Mouse (Mus musculus): ENCODE data around the gene Csnk1g2. TPM values are rescaled to one million over a fixed set of nuclear protein-coding genes. Genes with fewer than 3 reads are reported as not detected.

The Csnk1g2 gene
- polyA plus RNA-seq, 1 experiment = 218 TPM

DNA sequence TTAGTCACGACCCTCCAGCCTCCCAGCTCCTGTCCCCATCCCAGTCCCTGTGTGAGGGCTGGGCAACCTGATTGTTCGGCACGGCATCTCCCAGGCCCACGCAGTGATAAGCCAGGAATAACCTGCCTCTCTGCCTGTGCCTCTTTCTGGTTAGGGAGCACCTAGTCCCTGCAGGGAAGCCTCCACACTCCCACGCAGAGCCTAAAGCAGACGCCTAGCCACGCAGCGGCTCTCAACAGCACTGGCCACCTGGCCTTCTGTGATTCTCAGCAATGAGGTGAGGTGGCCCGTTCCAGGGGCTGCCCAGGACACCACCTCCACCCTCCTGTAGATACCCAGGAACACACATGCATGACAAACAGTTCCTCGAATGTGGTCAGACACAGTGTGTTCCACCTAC, 27.8 kb downstream of the Csnk1g2 start:
- peak overlapping the region; percentile 8 for H3K27ac ChIP-seq (ENCODE audit: insufficient read depth, low read length)
- peaks cover 43% of the 10 kb centered on the region for H3K4me1 ChIP-seq (ENCODE audit: control insufficient read depth, insufficient read depth, low read length)
- 27% methylated on average over 10 of the region's 10 CpGs for WGBS
- TF ChIP-seq POLR2A (IDR thresholded peaks at IDR 0.05; ENCODE audit: borderline replicate concordance, insufficient read depth, low read length) (no peak), CTCF (IDR thresholded peaks at IDR 0.05; ENCODE audit: borderline replicate concordance, insufficient read depth, low read depth, low read length) (no peak)
- no peak overlapping the region for H3K4me3 ChIP-seq (replicated peaks; ENCODE audit: insufficient read depth, low read depth, low read length)
- H3K27me3 ChIP-seq (ENCODE audit: control insufficient read depth, insufficient read depth, low read length) = no peaks in the 10 kb centered on the region
- DNase-seq = no peak

GRCm38 (mm10) chr10:80653156-80653720, 30.6 kb downstream of the Csnk1g2 start:
- Histone ChIP-seq H3K27ac (ENCODE audit: insufficient read depth, low read length) (0 out of 2 replicates have a peak overlapping the region, but pooled peaks have one; percentile 22), H3K4me3 (replicated peaks; ENCODE audit: insufficient read depth, low read depth, low read length) (no peak overlapping the region), H3K4me1 (ENCODE audit: control insufficient read depth, insufficient read depth, low read length) (peaks cover 43% of the 10 kb centered on the region), H3K27me3 (ENCODE audit: control insufficient read depth, insufficient read depth, low read length) (no peaks in the 10 kb centered on the region)
- no peak for DNase-seq
- 21% methylated on average over 6 of the region's 6 CpGs for whole genome bisulfite sequencing
- TF ChIP-seq POLR2A (IDR thresholded peaks at IDR 0.05; ENCODE audit: borderline replicate concordance, insufficient read depth, low read length) = no peak
- TF ChIP-seq CTCF (IDR thresholded peaks at IDR 0.05; ENCODE audit: borderline replicate concordance, insufficient read depth, low read depth, low read length) = no peak

GRCm38 (mm10) chr10:80654866-80655265, 32.2 kb downstream of the Csnk1g2 start:
- 8% methylated on average over 6 of the region's 6 CpGs for WGBS
- DNase-seq = no peak

DNA sequence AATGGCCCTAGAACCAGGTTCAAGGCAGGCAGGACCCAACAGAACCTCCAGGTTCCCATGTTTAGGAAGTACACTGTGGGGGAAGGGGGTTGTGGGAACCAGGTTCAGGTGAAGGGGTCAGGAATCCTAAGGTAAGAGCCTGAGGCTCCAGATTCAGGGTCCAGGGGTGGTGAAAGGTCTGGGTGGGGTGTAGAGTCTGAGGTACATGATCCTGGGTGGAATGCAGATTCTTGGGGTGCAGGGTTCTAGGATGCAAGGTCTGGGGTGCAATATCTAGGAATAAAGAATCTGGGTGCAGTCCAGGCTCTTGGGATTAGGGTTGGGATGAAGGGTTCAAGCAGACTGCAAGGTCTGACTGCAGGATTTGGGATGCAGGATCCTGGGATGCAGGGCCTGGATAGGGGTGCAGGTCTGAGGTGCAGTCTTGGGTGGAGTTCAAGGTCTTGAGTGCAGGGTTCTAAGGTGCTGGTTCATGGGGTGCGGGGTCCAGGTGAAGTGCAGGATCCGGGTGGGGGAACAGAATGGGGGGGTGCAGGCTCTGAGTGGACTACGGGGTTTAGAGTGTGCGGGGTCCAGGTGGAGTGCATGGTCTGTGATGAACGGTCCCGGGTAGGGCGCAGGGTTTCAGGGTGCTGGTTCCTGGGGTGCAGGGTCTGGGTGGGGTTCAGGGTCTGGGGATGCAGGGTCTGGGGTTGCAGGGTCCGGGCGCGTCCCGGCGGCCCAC, 32.9 kb downstream of the Csnk1g2 start:
- DNase-seq = peak in 1 of 2 experiments; percentile 25
- H3K4me1 ChIP-seq (ENCODE audit: control insufficient read depth, insufficient read depth, low read length) = peaks cover 25% of the 10 kb centered on the region
- WGBS = 2% methylated on average over 12 of the region's 12 CpGs
- H3K27ac ChIP-seq (ENCODE audit: insufficient read depth, low read length) = peak overlapping the region; percentile 31; the same call in 1 of the 2 replicates
- no peaks in the 10 kb centered on the region for H3K27me3 ChIP-seq (ENCODE audit: control insufficient read depth, insufficient read depth, low read length)
- TF ChIP-seq CTCF (IDR thresholded peaks at IDR 0.05; ENCODE audit: borderline replicate concordance, insufficient read depth, low read depth, low read length) (no peak), POLR2A (IDR thresholded peaks at IDR 0.05; ENCODE audit: borderline replicate concordance, insufficient read depth, low read length) (no peak)
- H3K4me3 ChIP-seq (replicated peaks; ENCODE audit: insufficient read depth, low read depth, low read length) = peak overlapping the region; percentile 58

More at GRCm38 (mm10) chr10:80654866-80655265, 32.2 kb downstream of the Csnk1g2 start:
- H3K4me3 ChIP-seq (replicated peaks; ENCODE audit: insufficient read depth, low read depth, low read length) = peak overlapping the region; percentile 2
- no peak overlapping the region for H3K27ac ChIP-seq (ENCODE audit: insufficient read depth, low read length)
- peaks cover 32% of the 10 kb centered on the region for H3K4me1 ChIP-seq (ENCODE audit: control insufficient read depth, insufficient read depth, low read length)
- TF ChIP-seq CTCF (IDR thresholded peaks at IDR 0.05; ENCODE audit: borderline replicate concordance, insufficient read depth, low read depth, low read length) (no peak), POLR2A (IDR thresholded peaks at IDR 0.05; ENCODE audit: borderline replicate concordance, insufficient read depth, low read length) (no peak)
- H3K27me3 ChIP-seq (ENCODE audit: control insufficient read depth, insufficient read depth, low read length) = no peaks in the 10 kb centered on the region

DNA sequence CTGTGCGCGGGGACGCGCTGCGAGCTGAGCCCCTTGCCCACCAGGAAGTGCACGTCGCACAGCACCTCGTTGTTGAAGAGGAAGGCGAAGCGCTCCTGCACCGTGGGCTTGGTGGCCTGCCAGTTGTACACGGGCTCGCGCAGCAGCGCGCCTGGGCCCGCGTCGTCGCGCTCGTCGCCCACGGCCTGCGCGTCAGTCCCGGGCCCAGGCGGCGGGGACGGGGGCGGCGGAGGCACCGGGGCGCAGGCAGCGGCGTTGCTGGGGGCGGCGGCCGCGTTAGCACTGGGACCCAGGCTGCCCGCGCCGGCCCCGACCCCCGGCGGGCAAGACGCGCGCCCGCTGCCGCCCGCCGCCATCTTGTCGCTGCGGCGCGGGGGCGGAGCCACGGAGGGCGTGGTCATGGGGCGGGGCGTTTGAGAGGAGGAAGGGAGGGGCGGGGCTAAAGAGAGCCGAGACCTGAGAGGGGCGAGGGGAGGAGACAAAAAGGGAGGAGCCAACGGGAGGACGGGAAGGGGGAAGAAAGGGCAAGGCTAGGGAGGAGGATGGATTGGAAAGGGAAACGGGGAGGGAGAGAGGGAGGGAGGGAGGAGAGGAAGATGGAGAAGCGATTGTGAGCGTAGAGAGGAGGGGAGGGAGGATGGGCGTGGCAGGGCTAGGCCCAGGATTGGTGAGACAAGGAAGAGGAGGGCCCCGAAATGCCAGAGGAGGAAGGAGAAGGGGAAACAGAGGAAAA, 33.7 kb downstream of the Csnk1g2 start:
- WGBS = 1% methylated on average over 68 of the region's 72 CpGs
- H3K27me3 ChIP-seq (ENCODE audit: control insufficient read depth, insufficient read depth, low read length) = no peaks in the 10 kb centered on the region
- DNase-seq = peak; percentile 95 to 97
- TF ChIP-seq CTCF (IDR thresholded peaks at IDR 0.05; ENCODE audit: borderline replicate concordance, insufficient read depth, low read depth, low read length) (no peak), POLR2A (IDR thresholded peaks at IDR 0.05; ENCODE audit: borderline replicate concordance, insufficient read depth, low read length) (peak; percentile 35; the same call in 1 of the 2 replicates)
- H3K4me1 ChIP-seq (ENCODE audit: control insufficient read depth, insufficient read depth, low read length) = peaks cover 19% of the 10 kb centered on the region
- peak overlapping the region; percentile 60 for H3K27ac ChIP-seq (ENCODE audit: insufficient read depth, low read length)
- peak overlapping the region; percentile 74 for H3K4me3 ChIP-seq (replicated peaks; ENCODE audit: insufficient read depth, low read depth, low read length)

GRCm38 (mm10) chr10:80656863-80657623, 34.4 kb downstream of the Csnk1g2 start, which contains the start of gene Btbd2:
Btbd2 (minus strand) TSS chr10:80657071.
- Histone ChIP-seq H3K27ac (ENCODE audit: insufficient read depth, low read length) (peak within 1 kb of the TSS; percentile 60), H3K4me3 (replicated peaks; ENCODE audit: insufficient read depth, low read depth, low read length) (peak within 1 kb of the TSS; percentile 74), H3K4me1 (ENCODE audit: control insufficient read depth, insufficient read depth, low read length) (peaks cover 18% of the 10 kb centered on the region), H3K27me3 (ENCODE audit: control insufficient read depth, insufficient read depth, low read length) (no peaks in the 10 kb centered on the region)
- DNase-seq = no peak
- TF ChIP-seq CTCF (IDR thresholded peaks at IDR 0.05; ENCODE audit: borderline replicate concordance, insufficient read depth, low read depth, low read length) (no peak), POLR2A (IDR thresholded peaks at IDR 0.05; ENCODE audit: borderline replicate concordance, insufficient read depth, low read length) (no peak)
- WGBS = 23% methylated on average over 15 of the region's 15 CpGs

GRCm38 (mm10) chr10:80658194-80658840, 35.7 kb downstream of the Csnk1g2 start:
- 86% methylated on average over 14 of the region's 14 CpGs for WGBS
- H3K4me3 ChIP-seq (replicated peaks; ENCODE audit: insufficient read depth, low read depth, low read length) = no peak overlapping the region
- TF ChIP-seq CTCF (IDR thresholded peaks at IDR 0.05; ENCODE audit: borderline replicate concordance, insufficient read depth, low read depth, low read length) (no peak), POLR2A (IDR thresholded peaks at IDR 0.05; ENCODE audit: borderline replicate concordance, insufficient read depth, low read length) (no peak)

More at GRCm38 (mm10) chr10:80658194-80658840, 35.7 kb downstream of the Csnk1g2 start:
- Histone ChIP-seq H3K27ac (ENCODE audit: insufficient read depth, low read length) (no peak overlapping the region), H3K4me1 (ENCODE audit: control insufficient read depth, insufficient read depth, low read length) (peaks cover 16% of the 10 kb centered on the region), H3K27me3 (ENCODE audit: control insufficient read depth, insufficient read depth, low read length) (no peaks in the 10 kb centered on the region)
- DNase-seq = no peak

Data from cerebellum, adult 2 months (tissue).